Mouse (Mus musculus): Measurements from ENCODE around the gene Ryr3. TPM values are rescaled to one million over a fixed set of nuclear protein-coding genes. Genes with fewer than 3 reads are reported as not detected.

Ryr3 gene
- polyA plus RNA-seq, 1 experiment from 2014 or later: 0.39 TPM

- no peak for DNase-seq (ENCODE audit: low spot score)
- Histone ChIP-seq H3K27ac (replicated peaks; ENCODE audit: low read depth, low read length) (no peak overlapping the region), H3K36me3 (ENCODE audit: control insufficient read depth, insufficient read depth, low read length) (no peaks in the 10 kb centered on the region), H3K4me3 (ENCODE audit: low read depth, low read length) (no peak overlapping the region), H3K9ac (ENCODE audit: low read length) (no peak overlapping the region), H3K4me2 (ENCODE audit: low read depth, severe bottlenecking) (no peak overlapping the region), H3K9me3 (ENCODE audit: control insufficient read depth, low read length) (no peaks in the 10 kb centered on the region), H3K27me3 (ENCODE audit: control insufficient read depth, insufficient read depth, low read length) (no peaks in the 10 kb centered on the region), H3K4me1 (ENCODE audit: control insufficient read depth, insufficient read depth, low read length) (no peaks in the 10 kb centered on the region)
- WGBS: 81% methylated on average over 4 of the region's 4 CpGs
- no peak for ATAC-seq (ENCODE audit: insufficient number of reproducible peaks, low FRiP score, low TSS enrichment, low read depth)
These were observed 463.6 kb downstream of the Ryr3 start for GRCm38 (mm10) chr2:112753316-112753715.

GRCm38 (mm10) chr2:112751416-112751815 lies 465.5 kb downstream of the Ryr3 start:
- ATAC-seq (ENCODE audit: insufficient number of reproducible peaks, low FRiP score, low TSS enrichment, low read depth) (no peak), DNase-seq (ENCODE audit: low spot score) (no peak)
- Histone ChIP-seq H3K9ac (ENCODE audit: low read length) (no peak overlapping the region), H3K4me3 (ENCODE audit: low read depth, low read length) (no peak overlapping the region), H3K9me3 (ENCODE audit: control insufficient read depth, low read length) (no peaks in the 10 kb centered on the region), H3K27ac (replicated peaks; ENCODE audit: low read depth, low read length) (no peak overlapping the region), H3K4me2 (ENCODE audit: low read depth, severe bottlenecking) (no peak overlapping the region), H3K36me3 (ENCODE audit: control insufficient read depth, insufficient read depth, low read length) (no peaks in the 10 kb centered on the region), H3K27me3 (ENCODE audit: control insufficient read depth, insufficient read depth, low read length) (no peaks in the 10 kb centered on the region), H3K4me1 (ENCODE audit: control insufficient read depth, insufficient read depth, low read length) (no peaks in the 10 kb centered on the region)
- 72% methylated on average over 5 of the region's 5 CpGs for WGBS

DNA sequence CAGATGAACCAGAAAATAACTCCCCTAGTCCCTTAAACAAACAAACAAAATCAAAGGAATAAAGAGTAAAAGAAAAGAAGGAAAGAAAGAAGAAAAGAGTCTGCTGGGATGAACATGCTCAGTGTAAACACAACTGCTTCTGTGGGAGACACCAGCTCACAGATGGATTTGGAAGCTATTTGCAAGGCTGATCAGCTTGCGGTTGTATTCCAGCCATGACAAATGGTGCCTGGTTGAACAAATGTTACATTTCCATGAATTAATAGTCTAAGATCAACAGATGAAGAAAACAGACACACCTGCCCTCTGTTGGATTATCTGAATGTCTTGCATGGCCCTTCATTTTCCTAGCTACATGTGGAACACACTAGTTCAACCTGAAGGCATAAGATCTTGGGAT lies 468.4 kb downstream of the Ryr3 start:
- DNase-seq (ENCODE audit: low spot score) (no peak), ATAC-seq (ENCODE audit: insufficient number of reproducible peaks, low FRiP score, low TSS enrichment, low read depth) (no peak)
- H3K4me3 ChIP-seq (ENCODE audit: low read depth, low read length): no peak overlapping the region
- no peaks in the 10 kb centered on the region for H3K4me1 ChIP-seq (ENCODE audit: control insufficient read depth, insufficient read depth, low read length)
- H3K27ac ChIP-seq (replicated peaks; ENCODE audit: low read depth, low read length): no peak overlapping the region
- H3K9ac ChIP-seq (ENCODE audit: low read length): no peak overlapping the region
- no peak overlapping the region for H3K4me2 ChIP-seq (ENCODE audit: low read depth, severe bottlenecking)
- WGBS: 96% methylated on average over 1 of the region's 1 CpGs
- H3K36me3 ChIP-seq (ENCODE audit: control insufficient read depth, insufficient read depth, low read length): no peaks in the 10 kb centered on the region
- H3K27me3 ChIP-seq (ENCODE audit: control insufficient read depth, insufficient read depth, low read length): no peaks in the 10 kb centered on the region
- no peaks in the 10 kb centered on the region for H3K9me3 ChIP-seq (ENCODE audit: control insufficient read depth, low read length)

GRCm38 (mm10) chr2:112732942-112733341 lies 484.0 kb downstream of the Ryr3 start:
- DNase-seq (ENCODE audit: low spot score) (no peak), ATAC-seq (ENCODE audit: insufficient number of reproducible peaks, low FRiP score, low TSS enrichment, low read depth) (no peak)
- 60% methylated on average over 2 of the region's 2 CpGs for WGBS
- H3K4me1 ChIP-seq (ENCODE audit: control insufficient read depth, insufficient read depth, low read length): no peaks in the 10 kb centered on the region
- H3K36me3 ChIP-seq (ENCODE audit: control insufficient read depth, insufficient read depth, low read length): no peaks in the 10 kb centered on the region
- H3K9me3 ChIP-seq (ENCODE audit: control insufficient read depth, low read length): no peaks in the 10 kb centered on the region
- no peak overlapping the region for H3K4me2 ChIP-seq (ENCODE audit: low read depth, severe bottlenecking)
- no peak overlapping the region for H3K4me3 ChIP-seq (ENCODE audit: low read depth, low read length)
- no peak overlapping the region for H3K27ac ChIP-seq (replicated peaks; ENCODE audit: low read depth, low read length)
- no peaks in the 10 kb centered on the region for H3K27me3 ChIP-seq (ENCODE audit: control insufficient read depth, insufficient read depth, low read length)
- H3K9ac ChIP-seq (ENCODE audit: low read length): no peak overlapping the region

- no peaks in the 10 kb centered on the region for H3K27me3 ChIP-seq (ENCODE audit: control insufficient read depth, insufficient read depth, low read length)
- no peak overlapping the region for H3K4me2 ChIP-seq (ENCODE audit: low read depth, severe bottlenecking)
- H3K4me3 ChIP-seq (ENCODE audit: low read depth, low read length): no peak overlapping the region
- H3K4me1 ChIP-seq (ENCODE audit: control insufficient read depth, insufficient read depth, low read length): no peaks in the 10 kb centered on the region
- no peaks in the 10 kb centered on the region for H3K36me3 ChIP-seq (ENCODE audit: control insufficient read depth, insufficient read depth, low read length)
- no peak overlapping the region for H3K9ac ChIP-seq (ENCODE audit: low read length)
- ATAC-seq (ENCODE audit: insufficient number of reproducible peaks, low FRiP score, low TSS enrichment, low read depth) (no peak), DNase-seq (ENCODE audit: low spot score) (no peak)
- H3K27ac ChIP-seq (replicated peaks; ENCODE audit: low read depth, low read length): no peak overlapping the region
- no peaks in the 10 kb centered on the region for H3K9me3 ChIP-seq (ENCODE audit: control insufficient read depth, low read length)
- WGBS: 72% methylated on average over 6 of the region's 6 CpGs
These were observed 489.1 kb downstream of the Ryr3 start for GRCm38 (mm10) chr2:112727842-112728241.

DNA sequence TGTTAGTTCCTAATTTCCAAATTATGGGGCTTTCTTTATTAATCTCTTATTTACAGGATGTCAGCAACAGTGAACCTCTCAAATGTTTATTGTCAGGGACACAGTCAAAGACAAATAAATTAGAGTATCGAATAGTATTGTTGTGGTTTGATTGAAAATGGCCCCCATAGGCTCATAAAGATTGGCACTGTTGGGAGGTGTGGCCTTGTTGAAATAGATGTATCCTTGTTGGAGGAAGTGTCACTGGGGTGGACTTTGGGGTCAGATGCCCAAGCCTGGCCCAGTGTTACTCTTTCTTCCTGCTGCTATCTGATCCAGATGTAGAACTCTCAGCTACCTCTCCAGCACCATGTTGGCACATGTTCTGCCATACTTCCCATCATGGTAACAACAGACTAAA lies 495.7 kb downstream of the Ryr3 start:
- ATAC-seq (ENCODE audit: insufficient number of reproducible peaks, low FRiP score, low TSS enrichment, low read depth): no peak
- Histone ChIP-seq H3K27me3 (ENCODE audit: control insufficient read depth, insufficient read depth, low read length) (no peaks in the 10 kb centered on the region), H3K36me3 (ENCODE audit: control insufficient read depth, insufficient read depth, low read length) (no peaks in the 10 kb centered on the region), H3K4me1 (ENCODE audit: control insufficient read depth, insufficient read depth, low read length) (no peaks in the 10 kb centered on the region), H3K4me2 (ENCODE audit: low read depth, severe bottlenecking) (no peak overlapping the region), H3K9ac (ENCODE audit: low read length) (no peak overlapping the region), H3K4me3 (ENCODE audit: low read depth, low read length) (no peak overlapping the region), H3K9me3 (ENCODE audit: control insufficient read depth, low read length) (no peaks in the 10 kb centered on the region), H3K27ac (replicated peaks; ENCODE audit: low read depth, low read length) (no peak overlapping the region)
- DNase-seq (ENCODE audit: low spot score): no peak
- 94% methylated on average over 1 of the region's 1 CpGs for WGBS

GRCm38 (mm10) chr2:112720715-112721114 lies 496.2 kb downstream of the Ryr3 start:
- Histone ChIP-seq H3K4me3 (ENCODE audit: low read depth, low read length) (no peak overlapping the region), H3K27me3 (ENCODE audit: control insufficient read depth, insufficient read depth, low read length) (no peaks in the 10 kb centered on the region), H3K4me2 (ENCODE audit: low read depth, severe bottlenecking) (no peak overlapping the region), H3K36me3 (ENCODE audit: control insufficient read depth, insufficient read depth, low read length) (no peaks in the 10 kb centered on the region), H3K27ac (replicated peaks; ENCODE audit: low read depth, low read length) (no peak overlapping the region), H3K9ac (ENCODE audit: low read length) (no peak overlapping the region), H3K4me1 (ENCODE audit: control insufficient read depth, insufficient read depth, low read length) (no peaks in the 10 kb centered on the region), H3K9me3 (ENCODE audit: control insufficient read depth, low read length) (no peaks in the 10 kb centered on the region)
- ATAC-seq (ENCODE audit: insufficient number of reproducible peaks, low FRiP score, low TSS enrichment, low read depth) (no peak), DNase-seq (ENCODE audit: low spot score) (peak; percentile 18)
- WGBS: 43% methylated on average over 3 of the region's 3 CpGs

DNA sequence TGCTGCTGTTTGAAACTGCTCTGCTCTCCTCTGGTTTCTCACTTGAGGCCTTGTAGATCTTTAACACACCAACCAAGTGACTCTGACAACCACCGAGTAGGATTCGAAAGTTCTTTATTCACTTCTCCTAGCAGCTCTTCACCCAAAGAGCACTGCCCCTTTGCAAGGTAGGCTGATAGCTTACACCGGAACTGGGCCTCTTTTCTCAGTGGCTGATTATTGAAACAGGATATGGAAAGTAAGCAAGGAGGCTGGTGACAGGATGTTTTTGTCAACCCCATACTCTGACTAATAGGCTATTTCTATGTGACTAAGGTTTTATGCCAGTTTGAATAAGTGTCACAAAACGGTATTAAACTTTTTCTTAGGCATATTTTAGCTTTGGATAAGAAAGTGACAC lies 502.2 kb downstream of the Ryr3 start:
- H3K4me3 ChIP-seq (ENCODE audit: low read depth, low read length): no peak overlapping the region
- H3K9me3 ChIP-seq (ENCODE audit: control insufficient read depth, low read length): no peaks in the 10 kb centered on the region
- no peak for DNase-seq (ENCODE audit: low spot score)
- H3K4me1 ChIP-seq (ENCODE audit: control insufficient read depth, insufficient read depth, low read length): no peaks in the 10 kb centered on the region
- H3K27me3 ChIP-seq (ENCODE audit: control insufficient read depth, insufficient read depth, low read length): no peaks in the 10 kb centered on the region
- no peaks in the 10 kb centered on the region for H3K36me3 ChIP-seq (ENCODE audit: control insufficient read depth, insufficient read depth, low read length)
- ATAC-seq (ENCODE audit: insufficient number of reproducible peaks, low FRiP score, low TSS enrichment, low read depth): no peak
- no peak overlapping the region for H3K4me2 ChIP-seq (ENCODE audit: low read depth, severe bottlenecking)
- H3K9ac ChIP-seq (ENCODE audit: low read length): no peak overlapping the region
- H3K27ac ChIP-seq (replicated peaks; ENCODE audit: low read depth, low read length): no peak overlapping the region
- 77% methylated on average over 4 of the region's 4 CpGs for WGBS

GRCm38 (mm10) chr2:112681817-112682216 lies 535.1 kb downstream of the Ryr3 start:
- H3K9me3 ChIP-seq (ENCODE audit: control insufficient read depth, low read length): no peaks in the 10 kb centered on the region
- 90% methylated on average over 5 of the region's 5 CpGs for WGBS
- H3K4me1 ChIP-seq (ENCODE audit: control insufficient read depth, insufficient read depth, low read length): no peaks in the 10 kb centered on the region
- H3K36me3 ChIP-seq (ENCODE audit: control insufficient read depth, insufficient read depth, low read length): no peaks in the 10 kb centered on the region
- no peak overlapping the region for H3K4me3 ChIP-seq (ENCODE audit: low read depth, low read length)
- H3K4me2 ChIP-seq (ENCODE audit: low read depth, severe bottlenecking): no peak overlapping the region
- H3K27me3 ChIP-seq (ENCODE audit: control insufficient read depth, insufficient read depth, low read length): no peaks in the 10 kb centered on the region
- DNase-seq (ENCODE audit: low spot score) (no peak), ATAC-seq (ENCODE audit: insufficient number of reproducible peaks, low FRiP score, low TSS enrichment, low read depth) (no peak)
- H3K9ac ChIP-seq (ENCODE audit: low read length): no peak overlapping the region
- H3K27ac ChIP-seq (replicated peaks; ENCODE audit: low read depth, low read length): no peak overlapping the region
